Mouse (Mus musculus): ENCODE measurements at regions not wholly inside any gene's neighbourhood (a gene's known extent, or its start where the extent isn't known, plus 50 kb on each side); places are given as distances from the start of the nearest gene placed in this dataset.

- Histone ChIP-seq H3K9me3 (no peaks in the 10 kb centered on the region), H3K4me1 (replicated peaks) (no peaks in the 10 kb centered on the region), H3K4me3 (no peak overlapping the region), H3K27me3 (ENCODE audit: insufficient read depth, poor library complexity, severe bottlenecking) (no peaks in the 10 kb centered on the region), H3K27ac (no peak overlapping the region), H3K36me3 (no peaks in the 10 kb centered on the region)
- 38% methylated on average over 5 of the region's 5 CpGs for WGBS
- peak; percentile 34 for DNase-seq (ENCODE audit: low spot score)
These were observed 375.2 kb downstream of the Shisa9 start for GRCm38 (mm10) chr16:12359116-12359515.

- WGBS: 86% methylated on average over 4 of the region's 4 CpGs
- Histone ChIP-seq H3K4me1 (replicated peaks) (no peaks in the 10 kb centered on the region), H3K9me3 (no peaks in the 10 kb centered on the region), H3K4me3 (no peak overlapping the region), H3K27me3 (ENCODE audit: insufficient read depth, poor library complexity, severe bottlenecking) (no peaks in the 10 kb centered on the region), H3K27ac (no peak overlapping the region), H3K36me3 (no peaks in the 10 kb centered on the region)
- DNase-seq (ENCODE audit: low spot score): no peak
These were observed 405.6 kb downstream of the Shisa9 start for GRCm38 (mm10) chr16:12389545-12389944.

GRCm38 (mm10) chr16:12435697-12436221, 451.8 kb downstream of the Shisa9 start:
- H3K27ac ChIP-seq: no peak overlapping the region
- no peaks in the 10 kb centered on the region for H3K4me1 ChIP-seq (replicated peaks)
- H3K9me3 ChIP-seq: no peaks in the 10 kb centered on the region
- no peak for DNase-seq (ENCODE audit: low spot score)
- no peaks in the 10 kb centered on the region for H3K36me3 ChIP-seq
- no peak overlapping the region for H3K4me3 ChIP-seq
- no peaks in the 10 kb centered on the region for H3K27me3 ChIP-seq (ENCODE audit: insufficient read depth, poor library complexity, severe bottlenecking)
- WGBS: 73% methylated on average over 4 of the region's 4 CpGs

GRCm38 (mm10) chr16:12438622-12439021, 454.7 kb downstream of the Shisa9 start:
- WGBS: 88% methylated on average over 3 of the region's 3 CpGs

GRCm38 (mm10) chr16:12454791-12455190, 470.9 kb downstream of the Shisa9 start:
- no peak overlapping the region for H3K27ac ChIP-seq
- no peaks in the 10 kb centered on the region for H3K36me3 ChIP-seq
- no peak overlapping the region for H3K4me3 ChIP-seq
- H3K9me3 ChIP-seq: no peaks in the 10 kb centered on the region
- WGBS: 85% methylated on average over 4 of the region's 4 CpGs
- H3K27me3 ChIP-seq (ENCODE audit: insufficient read depth, poor library complexity, severe bottlenecking): no peaks in the 10 kb centered on the region
- no peaks in the 10 kb centered on the region for H3K4me1 ChIP-seq (replicated peaks)
- no peak for DNase-seq (ENCODE audit: low spot score)

More at GRCm38 (mm10) chr16:12438622-12439021, 454.7 kb downstream of the Shisa9 start:
- no peak for DNase-seq (ENCODE audit: low spot score)
- Histone ChIP-seq H3K4me1 (replicated peaks) (no peaks in the 10 kb centered on the region), H3K4me3 (no peak overlapping the region), H3K27ac (no peak overlapping the region), H3K9me3 (no peaks in the 10 kb centered on the region), H3K27me3 (ENCODE audit: insufficient read depth, poor library complexity, severe bottlenecking) (no peaks in the 10 kb centered on the region), H3K36me3 (no peaks in the 10 kb centered on the region)
